Mouse (Mus musculus): ENCODE measurements around the gene Ddx43. TPM values are rescaled to one million over a fixed set of nuclear protein-coding genes. Genes with fewer than 3 reads are reported as not detected.
A peak's percentile ranks its signal among the peaks of the same experiment; 100 is the strongest.

The Ddx43 gene
- polyA plus RNA-seq, 1 experiment from 2014 or later = 0.05 TPM

- H3K27me3 ChIP-seq (replicated peaks; ENCODE audit: insufficient read depth, low read length) = peaks cover 27% of the 10 kb centered on the region
- H3K9me3 ChIP-seq (ENCODE audit: low read length) = no peaks in the 10 kb centered on the region
- H3K4me3 ChIP-seq (ENCODE audit: low read depth, low read length) = peak overlapping the region; percentile 32; the same call in 1 of the 2 replicates
- TF ChIP-seq EP300 (IDR thresholded peaks at IDR 0.05) (no peak), CTCF (IDR thresholded peaks at IDR 0.05) (no peak)
- 38% methylated on average over 11 of the region's 11 CpGs for WGBS
- H3K36me3 ChIP-seq (ENCODE audit: insufficient read depth, low read length) = no peaks in the 10 kb centered on the region
- H3K27ac ChIP-seq (ENCODE audit: low read length) = no peak overlapping the region
- DNase-seq (ENCODE audit: low spot score) (no peak), ATAC-seq (no peak)
- H3K4me1 ChIP-seq (ENCODE audit: insufficient read depth, low read depth, low read length) = peaks cover 6% of the 10 kb centered on the region; the same call in 1 of the 2 replicates
- no peak overlapping the region for H3K9ac ChIP-seq (replicated peaks; ENCODE audit: low read depth)
- peak overlapping the region; percentile 53 for H3K4me2 ChIP-seq (replicated peaks; ENCODE audit: low read depth, low read length)
Measured at GRCm38 (mm10) chr9:78395244-78395629, 340 bp upstream of the Ddx43 start.

- DNase-seq (ENCODE audit: low spot score) (no peak), ATAC-seq (no peak)
- peak overlapping the region; percentile 53; the same call in 1 of the 2 replicates for H3K4me2 ChIP-seq (replicated peaks; ENCODE audit: low read depth, low read length)
- H3K4me3 ChIP-seq (ENCODE audit: low read depth, low read length) = 0 out of 2 replicates have a peak overlapping the region, but pooled peaks have one; percentile 32
- no peaks in the 10 kb centered on the region for H3K36me3 ChIP-seq (ENCODE audit: insufficient read depth, low read length)
- TF ChIP-seq EP300 (IDR thresholded peaks at IDR 0.05) (no peak), CTCF (IDR thresholded peaks at IDR 0.05) (no peak)
- 49% methylated on average over 9 of the region's 9 CpGs for WGBS
- no peak overlapping the region for H3K9ac ChIP-seq (replicated peaks; ENCODE audit: low read depth)
- no peaks in the 10 kb centered on the region for H3K9me3 ChIP-seq (ENCODE audit: low read length)
- peaks cover 6% of the 10 kb centered on the region; the same call in 1 of the 2 replicates for H3K4me1 ChIP-seq (ENCODE audit: insufficient read depth, low read depth, low read length)
- peaks cover 27% of the 10 kb centered on the region for H3K27me3 ChIP-seq (replicated peaks; ENCODE audit: insufficient read depth, low read length)
- no peak overlapping the region for H3K27ac ChIP-seq (ENCODE audit: low read length)
Measured at GRCm38 (mm10) chr9:78396517-78396916, 940 bp downstream of the Ddx43 start.

- Histone ChIP-seq H3K4me2 (replicated peaks; ENCODE audit: low read depth, low read length) (no peak overlapping the region), H3K27me3 (replicated peaks; ENCODE audit: insufficient read depth, low read length) (peaks cover 12% of the 10 kb centered on the region), H3K4me3 (ENCODE audit: low read depth, low read length) (no peak overlapping the region), H3K9me3 (ENCODE audit: low read length) (no peaks in the 10 kb centered on the region), H3K9ac (replicated peaks; ENCODE audit: low read depth) (no peak overlapping the region), H3K4me1 (ENCODE audit: insufficient read depth, low read depth, low read length) (peaks cover 6% of the 10 kb centered on the region; the same call in 1 of the 2 replicates), H3K36me3 (ENCODE audit: insufficient read depth, low read length) (no peaks in the 10 kb centered on the region), H3K27ac (ENCODE audit: low read length) (no peak overlapping the region)
- WGBS = 50% methylated on average over 5 of the region's 5 CpGs
- no peak for ATAC-seq
- no peak for DNase-seq (ENCODE audit: low spot score)
- TF ChIP-seq CTCF (IDR thresholded peaks at IDR 0.05) = no peak
- TF ChIP-seq EP300 (IDR thresholded peaks at IDR 0.05) = no peak
Measured at GRCm38 (mm10) chr9:78400570-78400969, 5.0 kb downstream of the Ddx43 start.

- 89% methylated on average over 7 of the region's 7 CpGs for WGBS
- DNase-seq (ENCODE audit: low spot score) (no peak), ATAC-seq (no peak)
- Histone ChIP-seq H3K9ac (replicated peaks; ENCODE audit: low read depth) (no peak overlapping the region), H3K27me3 (replicated peaks; ENCODE audit: insufficient read depth, low read length) (peaks cover 1% of the 10 kb centered on the region), H3K9me3 (ENCODE audit: low read length) (no peaks in the 10 kb centered on the region), H3K36me3 (ENCODE audit: insufficient read depth, low read length) (no peaks in the 10 kb centered on the region), H3K27ac (ENCODE audit: low read length) (no peak overlapping the region), H3K4me3 (ENCODE audit: low read depth, low read length) (no peak overlapping the region), H3K4me1 (ENCODE audit: insufficient read depth, low read depth, low read length) (no peaks in the 10 kb centered on the region), H3K4me2 (replicated peaks; ENCODE audit: low read depth, low read length) (no peak overlapping the region)
- no peak for TF ChIP-seq EP300 (IDR thresholded peaks at IDR 0.05)
- no peak for TF ChIP-seq CTCF (IDR thresholded peaks at IDR 0.05)
Measured at GRCm38 (mm10) chr9:78401596-78401995, 6.0 kb downstream of the Ddx43 start.

- no peaks in the 10 kb centered on the region for H3K9me3 ChIP-seq (ENCODE audit: low read length)
- H3K27ac ChIP-seq (ENCODE audit: low read length) = no peak overlapping the region
- ATAC-seq (peak; percentile 73), DNase-seq (ENCODE audit: low spot score) (peak; percentile 28)
- H3K4me3 ChIP-seq (ENCODE audit: low read depth, low read length) = peak overlapping the region; percentile 10; the same call in 1 of the 2 replicates
- H3K9ac ChIP-seq (replicated peaks; ENCODE audit: low read depth) = no peak overlapping the region
- H3K4me2 ChIP-seq (replicated peaks; ENCODE audit: low read depth, low read length) = peak overlapping the region; percentile 63
- H3K4me1 ChIP-seq (ENCODE audit: insufficient read depth, low read depth, low read length) = no peaks in the 10 kb centered on the region
- no peaks in the 10 kb centered on the region for H3K27me3 ChIP-seq (replicated peaks; ENCODE audit: insufficient read depth, low read length)
- H3K36me3 ChIP-seq (ENCODE audit: insufficient read depth, low read length) = no peaks in the 10 kb centered on the region
- no peak for TF ChIP-seq CTCF (IDR thresholded peaks at IDR 0.05)
- TF ChIP-seq EP300 (IDR thresholded peaks at IDR 0.05) = no peak
- 28% methylated on average over 23 of the region's 27 CpGs for WGBS
Measured at GRCm38 (mm10) chr9:78427362-78427781, 31.8 kb downstream of the Ddx43 start.

- Histone ChIP-seq H3K27ac (ENCODE audit: low read length) (no peak overlapping the region), H3K9me3 (ENCODE audit: low read length) (no peaks in the 10 kb centered on the region), H3K27me3 (replicated peaks; ENCODE audit: insufficient read depth, low read length) (no peaks in the 10 kb centered on the region), H3K4me2 (replicated peaks; ENCODE audit: low read depth, low read length) (0 out of 2 replicates have a peak overlapping the region, but pooled peaks have one; percentile 63), H3K4me1 (ENCODE audit: insufficient read depth, low read depth, low read length) (no peaks in the 10 kb centered on the region), H3K36me3 (ENCODE audit: insufficient read depth, low read length) (no peaks in the 10 kb centered on the region), H3K9ac (replicated peaks; ENCODE audit: low read depth) (no peak overlapping the region), H3K4me3 (ENCODE audit: low read depth, low read length) (no peak overlapping the region)
- TF ChIP-seq CTCF (IDR thresholded peaks at IDR 0.05) = no peak
- TF ChIP-seq EP300 (IDR thresholded peaks at IDR 0.05) = no peak
- peak; percentile 17 for DNase-seq (ENCODE audit: low spot score)
- WGBS = 79% methylated on average over 6 of the region's 6 CpGs
- peak; percentile 6; the same call in 1 of the 2 replicates for ATAC-seq
Measured at GRCm38 (mm10) chr9:78428185-78428584, 32.6 kb downstream of the Ddx43 start.
